Mouse (Mus musculus) thymus, postnatal 10 days (tissue): ENCODE measurements at regions not wholly inside any gene's neighbourhood (a gene's known extent, or its start where the extent isn't known, plus 50 kb on each side); places are given as distances from the start of the nearest gene placed in this dataset.

Experiments used
- DNase-seq, 2 experiments: peaks; one replicate each; pipeline ENCODE4 v3.0.0; 2021; ENCODE audit warnings: low spot score in 2 of 2

DNA sequence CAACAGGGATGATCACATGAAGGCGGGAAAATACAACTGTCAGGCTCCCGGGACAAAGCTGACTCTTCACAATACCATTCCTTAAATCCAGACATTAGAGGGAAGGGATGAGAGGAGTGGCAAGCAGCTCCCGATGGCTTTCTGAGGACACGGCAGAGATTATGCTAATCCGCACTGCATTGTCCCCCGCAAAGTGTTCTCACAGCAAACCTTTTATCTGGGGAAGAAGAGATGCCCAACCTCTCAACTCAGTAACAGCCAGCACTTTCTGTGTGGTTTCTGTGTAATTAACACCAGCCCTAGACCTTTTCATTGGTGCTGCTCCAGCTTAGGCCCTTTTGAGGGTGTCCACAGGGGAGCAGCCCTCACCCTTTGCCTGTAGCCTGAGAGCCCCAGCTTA is 137.9 kb downstream of the Barhl2 start:
- DNase-seq, result no peak

DNA sequence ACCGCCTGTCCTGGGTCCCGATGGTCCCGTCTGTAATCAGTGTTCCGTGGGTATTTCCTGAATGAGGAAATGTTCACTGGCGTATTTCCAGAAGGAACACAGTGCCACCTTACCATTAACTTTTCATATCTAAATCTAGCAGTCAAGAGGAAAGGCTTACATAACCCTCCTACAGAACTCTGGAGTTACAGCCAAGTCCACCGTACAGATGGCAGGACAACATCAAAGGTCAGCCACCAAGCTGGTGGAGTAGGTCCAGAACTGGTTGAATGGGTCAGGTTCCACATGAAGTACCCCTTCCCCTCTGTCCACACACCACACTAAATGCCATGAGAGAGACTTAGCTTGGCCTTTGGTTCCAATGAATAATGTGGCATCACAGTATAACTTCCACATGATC is 139.7 kb downstream of the Barhl2 start:
- DNase-seq, result no peak

DNA sequence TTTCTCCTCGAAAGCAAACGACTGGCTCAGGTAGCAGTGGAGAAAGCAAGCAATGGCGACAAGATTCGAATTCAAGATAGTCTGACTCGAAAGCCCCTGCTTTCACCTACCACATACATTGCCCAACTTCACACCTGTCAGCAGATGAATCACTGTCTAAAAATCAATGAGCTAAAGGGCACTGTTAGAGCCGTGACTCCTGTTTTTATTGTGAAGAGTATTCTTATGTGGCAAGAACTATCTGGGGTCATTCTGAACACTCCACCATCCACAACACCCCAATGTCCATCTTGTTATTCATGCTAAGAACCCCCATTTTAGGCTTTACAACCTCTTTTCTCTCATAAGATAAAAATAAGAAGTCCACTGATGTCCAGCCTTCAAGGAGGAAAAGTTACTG is 144.1 kb downstream of the Barhl2 start:
- DNase-seq, result no peak

DNA sequence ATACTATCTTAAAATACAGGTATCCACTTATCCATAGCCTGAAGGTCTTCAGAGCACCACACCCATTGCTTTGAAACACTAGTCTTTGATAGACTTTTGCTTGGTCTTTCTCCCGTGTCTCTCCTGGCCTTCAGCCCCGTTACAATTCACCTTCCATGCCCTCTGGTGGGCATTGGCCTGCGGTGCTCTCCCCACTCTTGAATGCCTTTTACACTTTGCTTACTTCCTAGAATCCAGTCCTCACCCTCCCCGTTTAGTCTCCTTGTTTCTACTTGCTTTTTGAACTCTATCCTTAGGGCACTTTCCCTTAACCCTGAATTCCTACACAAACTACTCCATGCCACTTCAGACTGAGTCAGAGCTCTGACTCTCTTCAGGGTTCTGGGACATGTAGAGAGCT is 156.6 kb downstream of the Barhl2 start:
- DNase-seq, result no peak

DNA sequence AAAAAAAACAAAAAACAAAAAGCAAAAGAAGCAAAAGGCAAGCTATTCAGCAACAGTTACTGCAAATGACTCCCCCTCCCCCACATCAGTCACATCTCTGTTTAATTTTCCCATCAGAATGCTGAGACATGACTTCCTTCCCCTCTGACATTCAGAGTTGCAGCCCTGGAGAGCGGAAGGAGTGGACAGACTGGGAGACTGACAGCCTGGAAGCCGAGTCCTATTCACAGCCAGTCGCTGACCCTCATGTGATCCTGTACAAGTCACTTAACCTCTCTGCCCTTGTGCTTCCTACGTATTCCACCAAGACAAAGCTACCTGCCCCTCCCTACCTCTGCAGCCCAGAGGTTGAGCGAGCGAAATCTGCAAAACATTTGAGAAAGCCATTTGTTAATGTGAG is 161.2 kb downstream of the Barhl2 start:
- DNase-seq, result no peak

DNA sequence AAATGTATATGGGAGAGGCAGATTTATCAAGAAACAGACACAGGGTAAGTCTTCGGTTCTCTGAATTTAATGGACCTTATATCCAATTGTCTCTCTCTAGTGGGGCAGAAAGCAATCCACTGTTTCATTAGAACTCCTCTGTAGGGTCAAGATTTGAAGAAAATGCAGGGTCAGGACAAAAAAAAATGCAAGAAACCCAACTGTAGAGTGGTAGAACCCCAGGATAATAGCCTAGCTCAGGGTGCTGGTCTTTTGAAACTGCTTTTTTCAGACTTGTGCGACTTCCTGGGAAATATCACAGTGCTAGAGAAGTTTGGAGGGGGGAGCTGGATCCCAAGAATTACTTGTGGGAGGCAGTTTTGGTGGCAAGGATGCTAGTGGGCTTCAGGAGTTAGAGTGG is 162.0 kb downstream of the Barhl2 start:
- DNase-seq, result no peak

DNA sequence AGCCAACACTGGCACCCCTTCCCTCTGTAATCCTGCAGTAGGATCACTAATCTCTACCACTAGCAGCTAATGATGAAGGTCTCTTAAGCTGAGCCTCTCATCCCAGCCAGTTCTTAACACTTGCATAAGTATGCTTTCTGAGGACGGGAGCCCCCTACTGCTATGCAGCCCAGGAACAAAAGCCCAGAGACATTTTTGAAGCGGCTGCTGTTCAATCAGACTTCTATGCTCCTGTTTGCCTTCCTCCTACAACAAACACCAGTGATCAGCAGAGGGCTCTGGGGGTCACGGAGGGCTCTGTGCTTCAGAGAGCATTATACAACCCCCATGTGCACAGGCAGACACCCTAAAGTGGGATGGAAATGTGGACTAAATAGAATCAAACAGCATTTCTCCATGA is 162.4 kb downstream of the Barhl2 start:
- no peak for DNase-seq

DNA sequence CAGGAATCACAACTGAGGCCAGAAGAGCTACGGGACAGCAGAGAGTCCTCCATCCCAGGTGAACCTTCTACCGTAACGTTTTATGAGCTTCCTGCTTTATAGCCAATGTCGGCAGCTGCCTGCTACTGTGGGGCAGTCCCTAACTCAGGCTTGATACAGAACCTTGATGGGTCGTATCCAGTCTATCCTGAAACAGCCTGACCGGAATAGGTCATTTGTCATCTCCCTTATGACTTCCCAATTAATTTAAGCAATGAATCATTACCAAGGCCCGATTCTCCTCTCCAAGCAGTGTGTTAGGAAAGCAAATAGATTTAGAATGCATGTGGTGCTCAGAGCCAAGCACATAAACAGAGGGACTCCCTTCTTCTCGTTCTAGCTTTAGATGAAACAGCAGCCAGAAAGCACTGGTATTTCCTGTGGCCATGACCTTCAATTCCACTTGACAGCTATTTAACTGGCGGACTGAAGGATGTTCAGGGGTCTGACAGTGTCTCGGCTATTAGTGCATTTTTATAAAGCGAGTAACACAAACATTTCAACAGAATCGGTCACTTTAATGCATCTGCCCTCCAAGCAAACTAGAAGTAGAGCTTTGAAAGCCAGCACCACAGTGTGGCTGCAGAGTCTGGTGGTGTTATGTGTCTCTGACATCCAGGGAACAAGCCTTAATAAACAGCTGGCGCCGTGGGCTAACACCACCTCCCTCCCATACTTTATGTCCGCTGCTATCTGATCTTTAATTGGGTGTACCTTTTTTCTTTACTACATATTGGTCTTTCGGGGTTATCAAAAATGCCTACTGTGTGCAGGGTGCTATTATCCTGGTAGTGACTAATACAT is 165.4 kb downstream of the Barhl2 start:
- DNase-seq, result no peak

- no peak for DNase-seq
These were observed 172.8 kb downstream of the Barhl2 start for GRCm38 (mm10) chr5:106285152-106285551.

DNA sequence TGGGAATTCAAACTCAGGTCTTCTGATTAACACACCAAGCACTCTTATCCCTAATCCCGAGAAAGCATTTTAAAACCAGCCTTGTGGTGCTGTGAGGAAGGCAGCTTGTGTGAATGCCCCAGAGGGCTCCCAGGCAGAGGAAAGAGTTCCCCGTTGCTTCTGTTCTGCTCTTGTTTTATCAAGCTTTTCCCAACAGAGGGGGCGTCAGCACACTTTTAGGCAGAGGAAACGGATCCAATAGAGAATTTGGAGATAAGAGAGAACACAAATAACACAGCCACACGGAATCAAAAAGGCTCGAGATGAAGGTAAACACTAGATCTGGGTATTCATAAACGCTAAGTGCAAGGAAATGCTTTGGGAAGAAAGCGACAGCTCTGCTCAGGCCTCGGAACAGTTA is 173.2 kb downstream of the Barhl2 start:
- no peak for DNase-seq

- DNase-seq, result no peak
These were observed 175.3 kb downstream of the Barhl2 start for GRCm38 (mm10) chr5:106282646-106283045.

- DNase-seq, result no peak
These were observed 180.2 kb downstream of the Barhl2 start for GRCm38 (mm10) chr5:106277786-106278185.

GRCm38 (mm10) chr5:106277231-106277630 is 180.7 kb downstream of the Barhl2 start:
- DNase-seq, result no peak

DNA sequence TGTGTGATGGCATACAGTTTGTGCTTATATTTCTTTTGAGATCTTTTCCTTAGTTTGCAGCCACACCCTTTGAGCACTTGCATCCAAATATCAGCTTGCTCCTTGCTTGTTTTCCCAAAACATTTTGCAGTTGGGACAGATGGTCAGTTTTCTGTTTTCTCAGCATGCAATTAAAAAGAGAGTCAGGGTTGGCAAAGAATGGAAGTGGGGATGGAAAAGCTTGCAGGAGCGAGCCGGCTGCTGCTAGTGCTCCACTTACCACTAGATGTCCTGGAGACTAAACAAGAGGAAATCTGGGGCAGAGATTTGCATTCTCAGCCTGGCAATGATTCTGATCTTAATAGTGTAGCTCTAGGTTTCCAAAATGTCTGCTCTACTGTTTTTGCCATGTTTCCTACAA is 181.8 kb downstream of the Barhl2 start:
- no peak for DNase-seq

DNA sequence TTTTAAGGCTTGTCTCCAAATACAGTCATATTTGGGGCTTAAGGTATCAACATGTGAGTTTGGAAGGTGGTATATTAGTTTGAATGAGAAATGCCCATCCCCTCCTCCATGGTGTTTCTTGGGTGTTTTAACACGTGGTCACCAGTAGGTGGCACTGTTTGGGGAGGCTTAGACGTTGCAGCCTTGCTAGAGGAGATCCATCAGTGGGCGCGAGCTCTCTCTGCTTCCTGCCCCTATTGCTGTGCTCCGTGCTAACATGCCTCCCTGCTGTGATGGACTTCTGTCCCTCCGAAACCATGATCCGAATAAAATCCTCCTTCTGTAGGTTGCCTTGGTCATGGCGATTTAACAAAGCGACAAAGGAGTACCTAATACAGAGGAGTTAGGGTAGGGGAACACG is 183.3 kb downstream of the Barhl2 start:
- DNase-seq, result peak in 1 of 2 experiments; percentile 7

GRCm38 (mm10) chr5:106264536-106264935 is 193.4 kb downstream of the Barhl2 start:
- DNase-seq, result no peak

DNA sequence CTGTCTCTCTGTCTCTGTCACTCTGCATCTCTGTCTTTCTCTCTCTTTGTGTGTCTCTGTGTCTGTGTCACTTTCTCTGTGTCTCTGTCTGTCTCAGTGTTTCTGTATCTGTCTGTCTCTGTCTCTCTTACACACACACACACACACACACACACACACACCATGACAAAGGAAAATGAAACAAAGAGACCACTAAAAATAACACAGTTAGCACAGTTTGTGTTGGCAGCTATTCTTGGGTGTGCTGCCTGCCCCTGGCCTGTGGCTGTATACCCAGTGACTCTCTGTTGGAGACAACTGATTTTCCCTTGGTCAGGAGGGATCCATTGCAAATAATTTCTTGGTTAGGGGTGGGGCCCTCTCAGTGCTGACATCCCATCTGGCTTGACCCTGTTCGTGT is 200.8 kb downstream of the Barhl2 start:
- no peak for DNase-seq

DNA sequence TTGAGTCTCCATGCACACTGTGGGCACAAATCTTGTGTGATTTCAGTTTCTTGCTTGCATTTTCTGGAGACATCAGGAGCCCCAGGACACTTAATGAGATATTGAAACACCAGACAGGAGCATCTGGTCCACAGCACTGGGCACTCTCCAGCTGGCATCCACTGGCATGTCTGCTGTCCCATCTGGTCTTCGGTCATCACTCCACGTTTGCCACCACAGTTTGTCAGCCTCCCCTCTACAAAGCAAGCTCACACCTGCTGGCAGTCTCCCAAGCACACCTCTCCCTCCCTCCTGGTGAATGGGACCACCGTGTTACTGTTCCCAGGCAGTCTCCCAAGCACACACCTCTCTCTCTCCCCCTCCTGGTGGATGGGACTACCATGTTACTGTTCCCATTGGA is 228.8 kb downstream of the Barhl2 start:
- no peak for DNase-seq

GRCm38 (mm10) chr5:106224141-106224540 is 233.8 kb downstream of the Barhl2 start:
- no peak for DNase-seq

DNA sequence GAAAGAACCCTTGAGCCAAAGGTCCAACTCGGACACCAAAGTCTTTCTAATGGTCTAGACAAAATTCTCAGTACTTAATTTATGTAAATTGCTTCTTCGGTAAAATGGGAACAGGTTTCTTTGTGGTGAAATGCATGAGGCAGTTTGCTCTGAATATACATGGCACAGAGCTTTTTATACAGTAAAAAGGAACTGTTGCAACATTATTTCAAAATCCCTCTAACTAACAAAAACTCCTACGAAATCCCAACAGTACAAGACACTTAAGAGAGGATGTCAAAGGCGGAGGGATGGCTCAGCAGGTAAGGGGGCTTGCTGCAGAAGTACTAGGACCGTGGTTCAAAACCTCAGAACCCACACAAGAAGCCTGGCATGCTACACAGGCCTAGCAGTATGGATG is 248.4 kb downstream of the Barhl2 start:
- no peak for DNase-seq

DNA sequence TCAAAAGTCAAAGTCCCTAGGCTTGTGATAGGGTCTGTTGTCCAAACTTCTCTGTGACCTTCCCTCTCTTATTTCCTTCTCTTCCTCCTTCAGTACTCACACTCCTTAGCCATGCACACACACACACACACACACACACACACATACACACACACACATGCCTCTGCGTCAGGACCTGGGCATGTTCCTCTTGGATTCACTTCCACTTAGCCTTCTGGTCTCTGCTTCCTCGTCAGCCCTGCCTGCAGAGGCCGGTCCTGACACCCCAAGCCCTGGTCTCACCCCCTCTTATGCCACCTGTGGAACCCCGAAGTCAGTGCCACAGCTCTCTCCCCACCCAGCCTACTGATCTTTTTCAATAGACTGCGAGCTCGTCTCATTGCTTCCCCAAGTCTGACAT is 250.3 kb downstream of the Barhl2 start:
- no peak for DNase-seq

- no peak for DNase-seq
These were observed 252.2 kb downstream of the Barhl2 start for GRCm38 (mm10) chr5:106205724-106206123.

DNA sequence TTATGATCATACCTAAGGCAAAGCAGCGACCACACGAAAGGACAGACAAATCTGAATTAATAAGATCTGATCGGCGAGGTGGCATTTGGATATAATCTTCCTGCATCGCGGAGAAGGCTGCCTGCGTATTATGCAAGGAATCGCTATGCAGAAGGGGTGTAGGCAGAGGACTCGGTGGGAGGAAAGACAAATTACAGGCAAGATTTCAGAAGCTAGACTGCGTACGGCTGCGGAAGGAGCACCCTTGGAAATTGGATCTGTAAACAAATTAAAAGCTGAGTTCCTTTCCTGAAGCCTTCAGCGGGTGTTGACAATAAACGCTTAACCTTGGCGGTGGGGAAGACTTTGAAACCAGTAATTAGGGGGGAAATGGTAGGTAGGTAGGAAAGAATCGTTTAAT is 257.3 kb downstream of the Barhl2 start:
- DNase-seq, result no peak

DNA sequence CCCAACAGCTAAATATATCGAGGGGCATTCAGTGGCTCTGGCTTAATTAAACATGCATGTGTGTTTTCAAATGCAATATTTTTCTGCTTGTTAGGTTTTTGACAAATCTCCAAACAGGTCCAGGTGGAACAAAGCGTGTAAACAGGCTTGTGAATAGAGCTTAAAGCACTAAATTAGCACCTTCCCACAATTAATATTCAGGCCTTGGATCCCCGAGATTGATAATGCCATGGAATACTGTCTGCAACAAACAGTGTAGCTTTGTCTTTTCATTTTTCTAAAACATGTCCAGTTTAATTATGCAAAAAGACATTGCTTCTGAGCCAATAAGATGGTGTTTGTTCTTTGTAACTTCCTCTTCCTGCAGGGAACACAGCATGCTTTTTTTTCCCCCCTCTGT is 258.9 kb downstream of the Barhl2 start:
- DNase-seq, result no peak
